22 mouse cellular contexts compared by ENCODE assay signal in the genomic region with DNA sequence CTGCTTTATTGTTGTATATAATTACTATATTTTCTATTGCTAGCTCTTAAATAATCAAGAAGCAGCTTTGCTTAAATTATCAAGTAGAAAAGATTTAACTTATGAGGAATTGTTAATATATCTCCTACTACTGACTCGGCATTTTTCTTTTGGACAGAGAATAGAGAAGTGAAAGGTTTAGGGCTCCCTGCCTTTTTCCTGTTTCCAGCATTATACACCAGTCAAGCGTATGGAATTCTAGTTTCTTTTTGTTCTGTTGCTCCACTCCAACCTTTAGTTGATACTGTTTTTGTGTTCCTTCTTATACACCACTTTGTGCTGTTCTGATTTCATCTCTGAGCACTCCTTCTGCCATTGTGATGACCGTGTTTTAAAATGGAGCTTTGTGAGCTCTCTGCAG. TPM values are rescaled to one million over a fixed set of nuclear protein-coding genes. Genes with fewer than 3 reads are reported as not detected.
A peak's percentile ranks its signal among the peaks of the same experiment; 100 is the strongest.
DNase-seq lines count a peak whose midpoint lies in the region; ATAC-seq and TF ChIP-seq lines count a peak whose summit lies in the region.
"Had no signal": no experiment of that assay in that cellular context is flagged by ENCODE, and none has a peak within 500 bp of the region (broad histone marks: within the 10 kb centered on the region; RNA-seq: fewer than 3 reads in every experiment).

No protein-coding gene starts in this region.

- no peak for TF ChIP-seq CTCF in liver, postnatal 0 days (IDR thresholded peaks at IDR 0.05; ENCODE audit: low read depth)
- TF ChIP-seq CTCF in brain, embryonic 14.5 days (IDR thresholded peaks at IDR 0.05; ENCODE audit: borderline replicate concordance, extremely low read depth, insufficient read depth, insufficient read length): no peak

- TF ChIP-seq EP300 in liver, postnatal 0 days (IDR thresholded peaks at IDR 0.05; ENCODE audit: low read depth): no peak

- H3K4me1 ChIP-seq in heart, embryonic 13.5 days: peaks cover 53% of the 10 kb centered on the region
- peaks cover 26% of the 10 kb centered on the region for H3K4me1 ChIP-seq in liver, postnatal 0 days (ENCODE audit: insufficient read depth)
- peaks cover 39% of the 10 kb centered on the region for H3K4me1 ChIP-seq in liver, embryonic 12.5 days
- peaks cover 20% of the 10 kb centered on the region for H3K4me1 ChIP-seq in forebrain, embryonic 16.5 days (replicated peaks; ENCODE audit: control insufficient read depth, insufficient read depth, low read length)

- H3K9ac ChIP-seq in heart, embryonic 13.5 days: no peak overlapping the region
- H3K9ac ChIP-seq in liver, postnatal 0 days (replicated peaks): no peak overlapping the region
- no peak overlapping the region for H3K9ac ChIP-seq in liver, embryonic 12.5 days
- no peak overlapping the region for H3K9ac ChIP-seq in forebrain, embryonic 16.5 days (replicated peaks; ENCODE audit: low read depth, low read length)
- H3K9ac ChIP-seq: embryonic facial prominence, embryonic 12.5 days; forebrain, embryonic 13.5 days; hindbrain, embryonic 14.5 days; intestine, embryonic 15.5 days had no signal

- H3K4me3 ChIP-seq in heart, embryonic 13.5 days: no peak overlapping the region
- H3K4me3 ChIP-seq in liver, postnatal 0 days (ENCODE audit: low read depth, low read length): no peak overlapping the region
- no peak overlapping the region for H3K4me3 ChIP-seq in liver, embryonic 12.5 days
- no peak overlapping the region for H3K4me3 ChIP-seq in forebrain, embryonic 16.5 days (replicated peaks; ENCODE audit: low read length)
- H3K4me3 ChIP-seq: embryonic facial prominence, embryonic 12.5 days; erythroblast, embryonic 14.5 days; forebrain, embryonic 13.5 days; intestine, embryonic 15.5 days had no signal

- 80% methylated on average over 3 of the region's 3 CpGs for WGBS in heart, embryonic 13.5 days
- 57% methylated on average over 3 of the region's 3 CpGs for WGBS in liver, postnatal 0 days (ENCODE audit: insufficient replicate concordance)
- WGBS in liver, embryonic 12.5 days (ENCODE audit: insufficient replicate concordance): 64% methylated on average over 3 of the region's 3 CpGs
- WGBS in forebrain, embryonic 16.5 days: 10% methylated on average over 3 of the region's 3 CpGs

- H3K9me3 ChIP-seq in heart, embryonic 13.5 days: no peaks in the 10 kb centered on the region
- no peaks in the 10 kb centered on the region for H3K9me3 ChIP-seq in liver, postnatal 0 days (ENCODE audit: low read length)
- no peaks in the 10 kb centered on the region for H3K9me3 ChIP-seq in liver, embryonic 12.5 days (replicated peaks)
- H3K9me3 ChIP-seq in forebrain, embryonic 16.5 days (ENCODE audit: control insufficient read depth, low read length): no peaks in the 10 kb centered on the region
- H3K9me3 ChIP-seq: embryonic facial prominence, embryonic 12.5 days; forebrain, embryonic 13.5 days; intestine, embryonic 15.5 days had no signal

- H3K36me3 ChIP-seq in heart, embryonic 13.5 days: peaks cover 6% of the 10 kb centered on the region
- H3K36me3 ChIP-seq in liver, postnatal 0 days (replicated peaks; ENCODE audit: insufficient read depth, low read length): no peaks in the 10 kb centered on the region
- no peaks in the 10 kb centered on the region for H3K36me3 ChIP-seq in liver, embryonic 12.5 days
- no peaks in the 10 kb centered on the region for H3K36me3 ChIP-seq in forebrain, embryonic 16.5 days (ENCODE audit: control insufficient read depth, insufficient read depth)
- H3K36me3 ChIP-seq: embryonic facial prominence, embryonic 12.5 days had no signal

- no peaks in the 10 kb centered on the region for H3K27me3 ChIP-seq in heart, embryonic 13.5 days (replicated peaks)
- no peaks in the 10 kb centered on the region for H3K27me3 ChIP-seq in liver, postnatal 0 days (ENCODE audit: insufficient read depth, low read length)
- H3K27me3 ChIP-seq in liver, embryonic 12.5 days (replicated peaks): no peaks in the 10 kb centered on the region
- no peaks in the 10 kb centered on the region for H3K27me3 ChIP-seq in forebrain, embryonic 16.5 days (replicated peaks; ENCODE audit: control insufficient read depth, insufficient read depth, low read length)
- H3K27me3 ChIP-seq: embryonic facial prominence, embryonic 12.5 days; forebrain, embryonic 13.5 days; intestine, embryonic 15.5 days had no signal

- no peak for TF ChIP-seq POLR2A in brain, embryonic 14.5 days (IDR thresholded peaks at IDR 0.05; ENCODE audit: borderline replicate concordance, extremely low read depth, insufficient read depth, insufficient read length, poor library complexity, severe bottlenecking)

- peak overlapping the region; percentile 56 for H3K27ac ChIP-seq in heart, embryonic 13.5 days (replicated peaks)
- H3K27ac ChIP-seq in liver, postnatal 0 days (ENCODE audit: low read depth): 0 out of 2 replicates have a peak overlapping the region, but pooled peaks have one; percentile 45
- no peak overlapping the region for H3K27ac ChIP-seq in liver, embryonic 12.5 days
- no peak overlapping the region for H3K27ac ChIP-seq in forebrain, embryonic 16.5 days (ENCODE audit: low read length)
- H3K27ac ChIP-seq: embryonic facial prominence, embryonic 12.5 days; forebrain, embryonic 13.5 days; hindbrain, embryonic 14.5 days; intestine, embryonic 15.5 days had no signal

- H3K4me2 ChIP-seq in heart, embryonic 13.5 days: peak overlapping the region; percentile 24
- H3K4me2 ChIP-seq in liver, postnatal 0 days (ENCODE audit: low read depth, low read length): no peak overlapping the region
- H3K4me2 ChIP-seq in liver, embryonic 12.5 days: no peak overlapping the region
- H3K4me2 ChIP-seq in forebrain, embryonic 16.5 days (ENCODE audit: low read length): no peak overlapping the region
- H3K4me2 ChIP-seq: embryonic facial prominence, embryonic 12.5 days; forebrain, embryonic 13.5 days; hindbrain, embryonic 14.5 days; intestine, embryonic 15.5 days had no signal

- ATAC-seq in heart, embryonic 13.5 days (ENCODE audit: extremely low read depth, insufficient number of reproducible peaks, low FRiP score, low TSS enrichment): no peak
- no peak for ATAC-seq in liver, postnatal 0 days
- ATAC-seq in liver, embryonic 12.5 days: no peak
- ATAC-seq in megakaryocyte progenitor cell, adult 5-6 weeks (replicated peaks; ENCODE audit: poor library complexity): peak; percentile 27; the same call in 1 of the 2 replicates
- ATAC-seq in forebrain, embryonic 16.5 days: no peak
- ATAC-seq: forebrain, embryonic 13.5 days; intestine, embryonic 15.5 days had no signal

- no peak for DNase-seq in heart, adult 9 months (ENCODE audit: low spot score in 2 of 2)
- no peak for DNase-seq in liver, postnatal 0 days
- peak; percentile 15 for DNase-seq in brain, embryonic 14.5 days (ENCODE audit: low read depth)
- DNase-seq: adrenal gland, postnatal 25 days; cerebellum, adult 11-12 months; cerebellum, postnatal 25 days; gastrocnemius, postnatal 10 days; heart, adult 11 months; kidney, adult 8-10 months; kidney, postnatal 25 days; lung, postnatal 14 days; thymus, adult 2 months; thymus, postnatal 4 days had no signal

RNA-seq across cellular contexts. Expression of gene Pten, which starts 32.2 kb away (rescaled TPM):
- polyA plus RNA-seq in heart, embryonic 13.5 days (2015; fragmentation: Nextera tagmentation; extraction: Ambion mirVana): 3.9 and 4.3 TPM in 2 replicates
- polyA plus RNA-seq in liver, postnatal 0 days (2015; fragmentation: Nextera tagmentation; extraction: Ambion mirVana): 5.1 and 5.9 TPM in 2 replicates
- polyA plus RNA-seq in liver, embryonic 12.5 days (2016; fragmentation: Nextera tagmentation; extraction: Ambion mirVana): 5.4 and 5.9 TPM in 2 replicates
- 24.7 and 40.3 TPM in 2 replicates for polyA plus RNA-seq in brain, embryonic 14.5 days (2012; rRNA removed)
- 97.4 and 97.8 TPM in 2 replicates for total RNA-seq in megakaryocyte progenitor cell, adult 5-6 weeks (2015)
- 92.9 and 97.4 TPM in 2 replicates for total RNA-seq in megakaryocyte progenitor cell, adult 5-6 weeks (2017)
- 11.5 and 13.4 TPM in 2 replicates for polyA plus RNA-seq in forebrain, embryonic 16.5 days (2015; fragmentation: Nextera tagmentation; extraction: Ambion mirVana)

RNA-seq across cellular contexts. Expression of gene Atad1, which starts 49.9 kb away (rescaled TPM):
- polyA plus RNA-seq in heart, embryonic 13.5 days (2015; fragmentation: Nextera tagmentation; extraction: Ambion mirVana): 52.2 and 59.8 TPM in 2 replicates
- polyA plus RNA-seq in liver, postnatal 0 days (2015; fragmentation: Nextera tagmentation; extraction: Ambion mirVana): 25.9 and 26.0 TPM in 2 replicates
- 32.2 and 32.3 TPM in 2 replicates for polyA plus RNA-seq in liver, embryonic 12.5 days (2016; fragmentation: Nextera tagmentation; extraction: Ambion mirVana)
- 65.5 and 74.5 TPM in 2 replicates for polyA plus RNA-seq in brain, embryonic 14.5 days (2012; rRNA removed)
- 88.9 and 89.5 TPM in 2 replicates for total RNA-seq in megakaryocyte progenitor cell, adult 5-6 weeks (2015)
- 64.2 and 68.4 TPM in 2 replicates for total RNA-seq in megakaryocyte progenitor cell, adult 5-6 weeks (2017)
- 123 and 129 TPM in 2 replicates for polyA plus RNA-seq in forebrain, embryonic 16.5 days (2015; fragmentation: Nextera tagmentation; extraction: Ambion mirVana)

Comparison
In these comparisons a context has a peak if more than half of its experiments do, and no peak if none do; other contexts are left out.
1. H3K27ac ChIP-seq: peak in heart, embryonic 13.5 days (single experiment) and liver, postnatal 0 days (single experiment); none in liver, embryonic 12.5 days (single experiment) and forebrain, embryonic 16.5 days (single experiment).